Comparison of ENCODE assay signal across 8 mouse cellular contexts in genomic region chr19:4615151-4616093, GRCm38 (mm10). TPM values are rescaled to one million over a fixed set of nuclear protein-coding genes. Genes with fewer than 3 reads are reported as not detected.
A peak's percentile ranks its signal among the peaks of the same experiment; 100 is the strongest.
DNase-seq lines count a peak whose midpoint lies in the region; ATAC-seq and TF ChIP-seq lines count a peak whose summit lies in the region.

TSS of gene Lrfn4 (minus strand) at chr19:4615667.

- H3K4me1 ChIP-seq in bone marrow, adult 2 months (ENCODE audit: control insufficient read depth, insufficient read depth, low read length) = no peaks in the 10 kb centered on the region
- peaks cover 41% of the 10 kb centered on the region for H3K4me1 ChIP-seq in embryonic facial prominence, embryonic 15.5 days
- peaks cover 36% of the 10 kb centered on the region for H3K4me1 ChIP-seq in limb, embryonic 12.5 days (replicated peaks)
- peaks cover 12% of the 10 kb centered on the region for H3K4me1 ChIP-seq in midbrain, embryonic 14.5 days (ENCODE audit: control insufficient read depth, insufficient read depth, low read length)

- no peak for TF ChIP-seq POLR2A in bone marrow, adult 2 months (IDR thresholded peaks at IDR 0.05; ENCODE audit: borderline replicate concordance, control insufficient read depth, low read depth, low read length)

- peak within 1 kb of the TSS; percentile 91 for H3K9ac ChIP-seq in embryonic facial prominence, embryonic 15.5 days
- peak within 1 kb of the TSS; percentile 97 for H3K9ac ChIP-seq in limb, embryonic 12.5 days (replicated peaks)
- peak within 1 kb of the TSS; percentile 98 for H3K9ac ChIP-seq in midbrain, embryonic 14.5 days (replicated peaks; ENCODE audit: low read length)

- ATAC-seq in embryonic facial prominence, embryonic 15.5 days (ENCODE audit: insufficient number of reproducible peaks, low FRiP score, low TSS enrichment, low read depth) = peak; percentile 95
- peak; percentile 92 for ATAC-seq in limb, embryonic 12.5 days (ENCODE audit: insufficient number of reproducible peaks, insufficient read depth, low FRiP score, low TSS enrichment, low read depth)
- peak; percentile 92 for ATAC-seq in midbrain, embryonic 14.5 days (ENCODE audit: low FRiP score, low TSS enrichment)

- no peaks in the 10 kb centered on the region for H3K27me3 ChIP-seq in embryonic facial prominence, embryonic 15.5 days
- H3K27me3 ChIP-seq in limb, embryonic 12.5 days = no peaks in the 10 kb centered on the region
- no peaks in the 10 kb centered on the region for H3K27me3 ChIP-seq in midbrain, embryonic 14.5 days (ENCODE audit: control insufficient read depth, insufficient read depth, low read length)
- no peaks in the 10 kb centered on the region for H3K27me3 ChIP-seq in splenic B cell, adult 2 months (ENCODE audit: control insufficient read depth, insufficient read depth, low read length, poor library complexity, severe bottlenecking)

- H3K36me3 ChIP-seq in embryonic facial prominence, embryonic 15.5 days = peaks cover 29% of the 10 kb centered on the region
- H3K36me3 ChIP-seq in limb, embryonic 12.5 days = peaks cover 45% of the 10 kb centered on the region
- peaks cover 36% of the 10 kb centered on the region for H3K36me3 ChIP-seq in midbrain, embryonic 14.5 days (ENCODE audit: control insufficient read depth, insufficient read depth, low read length)
- no peaks in the 10 kb centered on the region for H3K36me3 ChIP-seq in splenic B cell, adult 2 months (ENCODE audit: control insufficient read depth, insufficient read depth, low read length, poor library complexity, severe bottlenecking)

- H3K9me3 ChIP-seq in embryonic facial prominence, embryonic 15.5 days (replicated peaks) = no peaks in the 10 kb centered on the region
- no peaks in the 10 kb centered on the region for H3K9me3 ChIP-seq in limb, embryonic 12.5 days
- no peaks in the 10 kb centered on the region for H3K9me3 ChIP-seq in midbrain, embryonic 14.5 days (ENCODE audit: control insufficient read depth, low read length)

- WGBS in bone marrow, adult 2 months = 1% methylated on average over 87 of the region's 87 CpGs
- WGBS in embryonic facial prominence, embryonic 15.5 days = under 1% methylated on average over 77 of the region's 87 CpGs
- under 1% methylated on average over 78 of the region's 87 CpGs for WGBS in limb, embryonic 12.5 days
- WGBS in midbrain, embryonic 14.5 days = under 1% methylated on average over 82 of the region's 87 CpGs

- TF ChIP-seq CTCF in bone marrow, adult 2 months (IDR thresholded peaks at IDR 0.05; ENCODE audit: control insufficient read depth, insufficient read depth, low read length) = no peak

- DNase-seq in 3134 (ENCODE audit: extremely low read depth, insufficient read length, low spot score) = peak; percentile 94
- peak; percentile 78 for DNase-seq in heart, adult 8-10 months (ENCODE audit: low spot score)
- DNase-seq in kidney, adult 8-10 months = peak; percentile 62 to 71
- DNase-seq in midbrain, embryonic 14.5 days = peak; percentile 94
- DNase-seq in splenic B cell, adult 2 months (ENCODE audit: low read depth, low spot score) = peak; percentile 51

- H3K4me3 ChIP-seq in bone marrow, adult 2 months (replicated peaks; ENCODE audit: control insufficient read depth, low read depth, low read length) = peak within 1 kb of the TSS; percentile 59
- H3K4me3 ChIP-seq in embryonic facial prominence, embryonic 15.5 days (replicated peaks) = peak within 1 kb of the TSS; percentile 86
- H3K4me3 ChIP-seq in limb, embryonic 12.5 days (replicated peaks) = peak within 1 kb of the TSS; percentile 93
- H3K4me3 ChIP-seq in midbrain, embryonic 14.5 days (replicated peaks; ENCODE audit: low read depth, low read length) = peak within 1 kb of the TSS; percentile 89

- H3K27ac ChIP-seq in bone marrow, adult 2 months (ENCODE audit: control insufficient read depth, insufficient read depth, low read depth, low read length, poor library complexity) = no peak within 1 kb of the TSS
- peak within 1 kb of the TSS; percentile 90 for H3K27ac ChIP-seq in embryonic facial prominence, embryonic 15.5 days (replicated peaks)
- peak within 1 kb of the TSS; percentile 94 for H3K27ac ChIP-seq in limb, embryonic 12.5 days
- peak within 1 kb of the TSS; percentile 94 for H3K27ac ChIP-seq in midbrain, embryonic 14.5 days (replicated peaks; ENCODE audit: low read depth, low read length)

- H3K4me2 ChIP-seq in embryonic facial prominence, embryonic 15.5 days (replicated peaks) = peak within 1 kb of the TSS; percentile 75
- peak within 1 kb of the TSS; percentile 76 for H3K4me2 ChIP-seq in limb, embryonic 12.5 days
- peak within 1 kb of the TSS; percentile 83 for H3K4me2 ChIP-seq in midbrain, embryonic 14.5 days (ENCODE audit: low read length)

RNA-seq across cellular contexts. Expression of gene Lrfn4, which starts in this region (rescaled TPM):
- 1.2 and 2.7 TPM in 2 replicates for polyA plus RNA-seq in bone marrow, adult 2 months (2011; ENCODE audit: insufficient read depth, insufficient read length, low replicate concordance, missing spikeins)
- polyA plus RNA-seq in embryonic facial prominence, embryonic 15.5 days (2015; fragmentation: Nextera tagmentation; extraction: Ambion mirVana) = 7.6 and 8.4 TPM in 2 replicates
- 1 to 10 TPM; 5.7 to 7.8 (median 7.1) TPM for total RNA-seq in heart, adult 8-10 months (2022)
- 12.1 and 15.4 TPM in 2 replicates for polyA plus RNA-seq in limb, embryonic 12.5 days (2016; fragmentation: Nextera tagmentation; extraction: Ambion mirVana)
- polyA plus RNA-seq in midbrain, embryonic 14.5 days (2014; fragmentation: Nextera tagmentation; extraction: Ambion mirVana) = 14.1 and 18.8 TPM in 2 replicates
